Mouse (Mus musculus): ENCODE results near the gene Pip. TPM values are rescaled to one million over a fixed set of nuclear protein-coding genes. Genes with fewer than 3 reads are reported as not detected.

Pip gene
- not detected in 2 replicates for polyA plus RNA-seq (2014; fragmentation: Nextera tagmentation; extraction: Ambion mirVana)

- ATAC-seq (replicated peaks; ENCODE audit: insufficient number of reproducible peaks, low FRiP score, low TSS enrichment) = no peak
- Histone ChIP-seq H3K9ac (ENCODE audit: low read depth, low read length) (no peak within 1 kb of the TSS), H3K27me3 (ENCODE audit: control insufficient read depth, insufficient read depth, low read length) (no peaks in the 10 kb centered on the region), H3K36me3 (ENCODE audit: control insufficient read depth, insufficient read depth, low read length) (no peaks in the 10 kb centered on the region), H3K4me3 (ENCODE audit: low read depth, low read length) (no peak within 1 kb of the TSS), H3K27ac (ENCODE audit: low read depth, low read length) (no peak within 1 kb of the TSS), H3K4me2 (no peak within 1 kb of the TSS), H3K4me1 (ENCODE audit: control insufficient read depth, insufficient read depth, low read length) (no peaks in the 10 kb centered on the region), H3K9me3 (replicated peaks; ENCODE audit: control insufficient read depth, low read length) (no peaks in the 10 kb centered on the region)
- WGBS (ENCODE audit: insufficient replicate concordance) = 74% methylated on average over 2 of the region's 2 CpGs
Observed at GRCm38 (mm10) chr6:41847235-41847634, at the start of gene Pip. Pip (plus strand) TSS chr6:41847535.

DNA sequence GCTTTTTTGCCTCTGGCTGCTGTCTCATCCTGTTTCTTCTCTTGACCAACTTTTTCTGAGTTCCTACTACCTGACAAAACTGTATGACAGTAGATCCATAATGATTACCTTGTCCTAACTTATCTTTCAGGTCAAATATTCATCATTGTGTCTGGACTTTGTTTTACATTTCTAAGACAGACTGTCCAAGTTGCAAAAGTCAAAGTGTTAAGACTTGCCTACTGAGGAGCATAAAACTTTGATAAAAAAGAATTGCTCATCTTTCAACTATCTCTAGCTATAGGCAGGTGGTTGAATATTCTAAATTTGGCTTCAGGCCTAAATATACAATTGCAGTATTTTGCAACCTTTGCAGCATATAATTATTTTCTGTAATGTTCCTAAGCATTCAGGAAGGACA is 23.2 kb upstream of the Pip start:
- H3K9me3 ChIP-seq (replicated peaks; ENCODE audit: control insufficient read depth, low read length) = no peaks in the 10 kb centered on the region
- no peak overlapping the region for H3K4me3 ChIP-seq (ENCODE audit: low read depth, low read length)
- ATAC-seq (replicated peaks; ENCODE audit: insufficient number of reproducible peaks, low FRiP score, low TSS enrichment) = no peak
- H3K27me3 ChIP-seq (ENCODE audit: control insufficient read depth, insufficient read depth, low read length) = no peaks in the 10 kb centered on the region
- H3K4me1 ChIP-seq (ENCODE audit: control insufficient read depth, insufficient read depth, low read length) = no peaks in the 10 kb centered on the region
- no peak overlapping the region for H3K9ac ChIP-seq (ENCODE audit: low read depth, low read length)
- H3K36me3 ChIP-seq (ENCODE audit: control insufficient read depth, insufficient read depth, low read length) = no peaks in the 10 kb centered on the region
- no peak overlapping the region for H3K4me2 ChIP-seq
- H3K27ac ChIP-seq (ENCODE audit: low read depth, low read length) = no peak overlapping the region

DNA sequence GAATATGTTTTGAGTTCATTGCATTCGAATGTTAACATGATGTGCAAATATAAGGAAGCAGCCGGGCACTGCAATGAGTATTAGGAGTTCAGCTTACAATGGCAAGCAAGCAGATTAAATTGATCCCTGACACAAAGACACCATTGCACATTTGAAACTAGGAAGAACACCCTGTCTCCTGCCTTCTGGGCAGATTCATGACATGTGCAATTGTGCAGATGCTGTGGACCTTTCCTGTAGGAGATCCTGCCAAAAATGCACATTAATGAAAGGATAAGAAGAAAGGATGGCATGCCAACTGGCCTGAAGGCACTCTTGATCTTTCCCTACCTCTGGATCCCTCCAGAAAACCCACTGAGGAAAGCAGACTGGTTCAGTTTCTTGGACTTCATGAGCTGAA is 17.8 kb upstream of the Pip start:
- Histone ChIP-seq H3K9me3 (replicated peaks; ENCODE audit: control insufficient read depth, low read length) (no peaks in the 10 kb centered on the region), H3K4me3 (ENCODE audit: low read depth, low read length) (no peak overlapping the region), H3K9ac (ENCODE audit: low read depth, low read length) (no peak overlapping the region), H3K27ac (ENCODE audit: low read depth, low read length) (no peak overlapping the region), H3K36me3 (ENCODE audit: control insufficient read depth, insufficient read depth, low read length) (no peaks in the 10 kb centered on the region), H3K27me3 (ENCODE audit: control insufficient read depth, insufficient read depth, low read length) (no peaks in the 10 kb centered on the region), H3K4me2 (no peak overlapping the region), H3K4me1 (ENCODE audit: control insufficient read depth, insufficient read depth, low read length) (no peaks in the 10 kb centered on the region)
- 73% methylated on average over 2 of the region's 2 CpGs for WGBS (ENCODE audit: insufficient replicate concordance)
- no peak for ATAC-seq (replicated peaks; ENCODE audit: insufficient number of reproducible peaks, low FRiP score, low TSS enrichment)

DNA sequence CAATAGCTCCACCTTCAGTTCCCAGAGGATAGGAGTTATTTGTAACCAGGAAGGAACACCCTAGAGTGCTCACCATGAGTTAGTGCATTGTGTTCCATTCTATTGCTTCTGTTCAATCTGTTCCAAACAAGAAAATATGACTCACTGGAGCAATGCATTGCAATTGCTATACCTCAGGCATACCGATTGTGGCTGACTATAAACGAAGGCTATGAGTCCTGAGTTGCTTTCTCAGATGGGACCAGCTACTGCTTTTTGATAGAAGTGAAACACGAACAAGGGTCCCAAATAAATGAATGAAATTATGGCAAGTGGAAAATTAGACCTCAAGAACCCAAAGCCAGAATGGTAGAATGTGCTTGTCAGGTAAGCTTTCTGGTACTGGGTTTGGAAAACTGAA is 5.4 kb downstream of the Pip start, which contains the start of gene Sval2:
Sval2 (plus strand) TSS at position 301 of the 400 bp plus-strand sequence.
- H3K4me1 ChIP-seq (ENCODE audit: control insufficient read depth, insufficient read depth, low read length) = no peaks in the 10 kb centered on the region
- 79% methylated on average over 3 of the region's 3 CpGs for WGBS (ENCODE audit: insufficient replicate concordance)
- no peak for ATAC-seq (replicated peaks; ENCODE audit: insufficient number of reproducible peaks, low FRiP score, low TSS enrichment)
- no peaks in the 10 kb centered on the region for H3K9me3 ChIP-seq (replicated peaks; ENCODE audit: control insufficient read depth, low read length)
- no peaks in the 10 kb centered on the region for H3K36me3 ChIP-seq (ENCODE audit: control insufficient read depth, insufficient read depth, low read length)
- no peak within 1 kb of the TSS for H3K4me2 ChIP-seq
- no peak within 1 kb of the TSS for H3K27ac ChIP-seq (ENCODE audit: low read depth, low read length)
- no peak within 1 kb of the TSS for H3K9ac ChIP-seq (ENCODE audit: low read depth, low read length)
- no peaks in the 10 kb centered on the region for H3K27me3 ChIP-seq (ENCODE audit: control insufficient read depth, insufficient read depth, low read length)
- no peak within 1 kb of the TSS for H3K4me3 ChIP-seq (ENCODE audit: low read depth, low read length)

GRCm38 (mm10) chr6:41864038-41864437 is 16.7 kb downstream of the Pip start:
- Histone ChIP-seq H3K9ac (ENCODE audit: low read depth, low read length) (no peak overlapping the region), H3K4me2 (no peak overlapping the region), H3K36me3 (ENCODE audit: control insufficient read depth, insufficient read depth, low read length) (no peaks in the 10 kb centered on the region), H3K9me3 (replicated peaks; ENCODE audit: control insufficient read depth, low read length) (no peaks in the 10 kb centered on the region), H3K4me3 (ENCODE audit: low read depth, low read length) (no peak overlapping the region), H3K4me1 (ENCODE audit: control insufficient read depth, insufficient read depth, low read length) (no peaks in the 10 kb centered on the region), H3K27ac (ENCODE audit: low read depth, low read length) (no peak overlapping the region), H3K27me3 (ENCODE audit: control insufficient read depth, insufficient read depth, low read length) (no peaks in the 10 kb centered on the region)
- WGBS (ENCODE audit: insufficient replicate concordance) = 61% methylated on average over 2 of the region's 2 CpGs
- ATAC-seq (replicated peaks; ENCODE audit: insufficient number of reproducible peaks, low FRiP score, low TSS enrichment) = no peak

Other genes starting within 250 kb of the Pip start
- 3.7 and 4.2 TPM in 2 replicates for gene Ephb6, start 242.1 kb upstream of the Pip start, polyA plus RNA-seq (2014; fragmentation: Nextera tagmentation; extraction: Ambion mirVana)
- gene Trpv6, start 211.1 kb upstream of the Pip start, polyA plus RNA-seq (2014; fragmentation: Nextera tagmentation; extraction: Ambion mirVana) = not detected in 2 replicates
- gene Trpv5, start 166.8 kb upstream of the Pip start, polyA plus RNA-seq (2014; fragmentation: Nextera tagmentation; extraction: Ambion mirVana) = not detected in 2 replicates
- gene Llcfc1, start 163.1 kb upstream of the Pip start, polyA plus RNA-seq (2014; fragmentation: Nextera tagmentation; extraction: Ambion mirVana) = not detected in 2 replicates
- 41.0 and 53.1 TPM in 2 replicates for gene Kel, start 143.2 kb upstream of the Pip start, polyA plus RNA-seq (2014; fragmentation: Nextera tagmentation; extraction: Ambion mirVana)
- gene Olfr459, start 72.4 kb upstream of the Pip start, polyA plus RNA-seq (2014; fragmentation: Nextera tagmentation; extraction: Ambion mirVana) = not detected in 2 replicates
- not detected in 2 replicates for gene Sval2, start 5.5 kb downstream of the Pip start, polyA plus RNA-seq (2014; fragmentation: Nextera tagmentation; extraction: Ambion mirVana)
- gene Sval1, start 104.1 kb downstream of the Pip start, polyA plus RNA-seq (2014; fragmentation: Nextera tagmentation; extraction: Ambion mirVana) = not detected in 2 replicates
- gene Sval3, start 120.6 kb downstream of the Pip start, polyA plus RNA-seq (2014; fragmentation: Nextera tagmentation; extraction: Ambion mirVana) = not detected in 2 replicates
- gene Sva, start 190.9 kb downstream of the Pip start, polyA plus RNA-seq (2014; fragmentation: Nextera tagmentation; extraction: Ambion mirVana) = not detected in 2 replicates

Data from heart, embryonic 11.5 days (tissue).